Mouse (Mus musculus): ENCODE results near the gene Hspa8.
"Not testable (repeated sequence)": the region's sequence is repeated elsewhere in the genome, so short reads cannot be mapped to it uniquely, and the experiment has no call there.

Gene Hspa8

GRCm38 (mm10) chr9:40800675-40801612, at the start of gene Hspa8:
TSS of gene Hspa8 (plus strand) at chr9:40800984.
- DNase-seq (ENCODE audit: low read depth in 2 of 2, low spot score in 2 of 2), result peak; percentile 100

- DNase-seq (ENCODE audit: low read depth in 2 of 2, low spot score in 2 of 2), result no peak
Measured at GRCm38 (mm10) chr9:40751749-40752148, 49.0 kb upstream of the Hspa8 start.

- peak; percentile 44 to 63 for DNase-seq (ENCODE audit: low read depth in 2 of 2, low spot score in 2 of 2)
Measured at GRCm38 (mm10) chr9:40756401-40756800, 44.4 kb upstream of the Hspa8 start.

GRCm38 (mm10) chr9:40757105-40757626, 43.6 kb upstream of the Hspa8 start:
- peak in 1 of 2 experiments; percentile 11 for DNase-seq (ENCODE audit: low read depth in 2 of 2, low spot score in 2 of 2)

- peak; percentile 47 to 53 for DNase-seq (ENCODE audit: low read depth in 2 of 2, low spot score in 2 of 2)
Measured at GRCm38 (mm10) chr9:40757685-40758270, 43.0 kb upstream of the Hspa8 start.

- no peak for DNase-seq (ENCODE audit: low read depth in 2 of 2, low spot score in 2 of 2)
Measured at GRCm38 (mm10) chr9:40762354-40762753, 38.4 kb upstream of the Hspa8 start.

GRCm38 (mm10) chr9:40764887-40765580, 35.8 kb upstream of the Hspa8 start:
- no peak for DNase-seq (ENCODE audit: low read depth in 2 of 2, low spot score in 2 of 2)

GRCm38 (mm10) chr9:40765581-40765940, 35.2 kb upstream of the Hspa8 start:
- no peak for DNase-seq (ENCODE audit: low read depth in 2 of 2, low spot score in 2 of 2)

- DNase-seq (ENCODE audit: low read depth in 2 of 2, low spot score in 2 of 2), result no peak
Measured at GRCm38 (mm10) chr9:40766058-40766605, 34.7 kb upstream of the Hspa8 start.

- DNase-seq (ENCODE audit: low read depth in 2 of 2, low spot score in 2 of 2), result no peak
Measured at GRCm38 (mm10) chr9:40767946-40768345, 32.8 kb upstream of the Hspa8 start.

GRCm38 (mm10) chr9:40772246-40772645, 28.5 kb upstream of the Hspa8 start:
- DNase-seq (ENCODE audit: low read depth in 2 of 2, low spot score in 2 of 2), result no peak

GRCm38 (mm10) chr9:40773142-40773541, 27.6 kb upstream of the Hspa8 start:
- not testable (repeated sequence) for DNase-seq (ENCODE audit: low read depth in 2 of 2, low spot score in 2 of 2)

- DNase-seq (ENCODE audit: low read depth in 2 of 2, low spot score in 2 of 2), result no peak
Measured at GRCm38 (mm10) chr9:40773869-40774268, 26.9 kb upstream of the Hspa8 start.

- no peak for DNase-seq (ENCODE audit: low read depth in 2 of 2, low spot score in 2 of 2)
Measured at GRCm38 (mm10) chr9:40776044-40776443, 24.7 kb upstream of the Hspa8 start.

- DNase-seq (ENCODE audit: low read depth in 2 of 2, low spot score in 2 of 2), result no peak
Measured at GRCm38 (mm10) chr9:40776459-40777248, 24.1 kb upstream of the Hspa8 start.

- no peak for DNase-seq (ENCODE audit: low read depth in 2 of 2, low spot score in 2 of 2)
Measured at GRCm38 (mm10) chr9:40780111-40780510, 20.7 kb upstream of the Hspa8 start.

GRCm38 (mm10) chr9:40780892-40781725, 19.7 kb upstream of the Hspa8 start:
- no peak for DNase-seq (ENCODE audit: low read depth in 2 of 2, low spot score in 2 of 2)

GRCm38 (mm10) chr9:40781726-40782581, 18.8 kb upstream of the Hspa8 start:
- DNase-seq (ENCODE audit: low read depth in 2 of 2, low spot score in 2 of 2), result peak; percentile 17 to 41
